Mouse (Mus musculus) CD8-positive naive resting alpha-beta T cell, adult 57 days (primary cell): ENCODE data around the gene BC030870. TPM values are rescaled to one million over a fixed set of nuclear protein-coding genes. Genes with fewer than 3 reads are reported as not detected.

Experiments used
- total RNA-seq: library from RNA; stranded (reverse); gene quantifications from one replicate; pipeline ENCODE4 v1.2.4, GENCODE M21; 2023

Gene BC030870
- not detected for total RNA-seq

GRCm38 (mm10) chr8:65129199-65129788, at the start of gene BC030870:
BC030870 (minus strand) TSS chr8:65129563.

GRCm38 (mm10) chr8:65074733-65075132, 54.6 kb downstream of the BC030870 start, which contains the start of gene Gm10663:
Gm10663 (plus strand) TSS chr8:65075033.

GRCm38 (mm10) chr8:65037117-65037533, 92.2 kb downstream of the BC030870 start, which contains the start of gene Apela:
Apela (minus strand) TSS chr8:65037336.

Other genes starting within 250 kb of the BC030870 start
- 37.4 TPM for gene Tmem192, start 182.4 kb downstream of the BC030870 start, total RNA-seq
- not detected for gene Trim75, start 141.7 kb downstream of the BC030870 start, total RNA-seq
- gene Trim61, start 111.0 kb downstream of the BC030870 start, total RNA-seq = not detected
- not detected for gene Trim60, start 111.0 kb downstream of the BC030870 start, total RNA-seq
- gene Apela, start 92.2 kb downstream of the BC030870 start, total RNA-seq = not detected
- gene Gm10663, start 54.5 kb downstream of the BC030870 start, total RNA-seq = not detected